17 mouse cellular contexts compared by ENCODE assay signal in genomic region chr9:96638508-96638907, GRCm38 (mm10). TPM values are rescaled to one million over a fixed set of nuclear protein-coding genes. Genes with fewer than 3 reads are reported as not detected.
DNase-seq lines count a peak whose midpoint lies in the region; ATAC-seq and TF ChIP-seq lines count a peak whose summit lies in the region.
"Had no signal": no experiment of that assay in that cellular context is flagged by ENCODE, and none has a peak within 500 bp of the region (broad histone marks: within the 10 kb centered on the region; RNA-seq: fewer than 3 reads in every experiment).

No protein-coding gene starts in this region.

- no peak overlapping the region for H3K4me2 ChIP-seq in liver, postnatal 0 days (ENCODE audit: low read depth, low read length)
- no peak overlapping the region for H3K4me2 ChIP-seq in liver, embryonic 11.5 days
- H3K4me2 ChIP-seq in intestine, postnatal 0 days (replicated peaks; ENCODE audit: low read depth), result no peak overlapping the region
- H3K4me2 ChIP-seq: embryonic facial prominence, embryonic 13.5 days; heart, embryonic 15.5 days; limb, embryonic 15.5 days; neural tube, embryonic 13.5 days had no signal

- no peak for TF ChIP-seq CTCF in liver, postnatal 0 days (IDR thresholded peaks at IDR 0.05; ENCODE audit: low read depth)
- TF ChIP-seq CTCF in intestine, postnatal 0 days (IDR thresholded peaks at IDR 0.05; ENCODE audit: low read depth), result no peak

- TF ChIP-seq EP300 in liver, postnatal 0 days (IDR thresholded peaks at IDR 0.05; ENCODE audit: low read depth), result no peak

- no peaks in the 10 kb centered on the region for H3K36me3 ChIP-seq in liver, postnatal 0 days (replicated peaks; ENCODE audit: insufficient read depth, low read length)
- no peaks in the 10 kb centered on the region for H3K36me3 ChIP-seq in liver, embryonic 11.5 days (ENCODE audit: control insufficient read depth, insufficient read depth, low read length)
- no peaks in the 10 kb centered on the region for H3K36me3 ChIP-seq in intestine, postnatal 0 days (ENCODE audit: control insufficient read depth, insufficient read depth)
- H3K36me3 ChIP-seq: embryonic facial prominence, embryonic 13.5 days; G1E; heart, embryonic 15.5 days; limb, embryonic 15.5 days; midbrain, embryonic 10.5 days; neural tube, embryonic 13.5 days had no signal

- H3K4me1 ChIP-seq in liver, postnatal 0 days (ENCODE audit: insufficient read depth), result peaks cover 10% of the 10 kb centered on the region; the same call in 1 of the 2 replicates
- peaks cover 6% of the 10 kb centered on the region; the same call in 1 of the 2 replicates for H3K4me1 ChIP-seq in liver, embryonic 11.5 days (replicated peaks; ENCODE audit: control insufficient read depth, insufficient read depth, low read length)
- 0 out of 2 replicates have a peak, but pooled peaks cover 6% of the 10 kb centered on the region for H3K4me1 ChIP-seq in intestine, postnatal 0 days (replicated peaks; ENCODE audit: control insufficient read depth, insufficient read depth, low read length)
- H3K4me1 ChIP-seq: embryonic facial prominence, embryonic 13.5 days; heart, embryonic 15.5 days; limb, embryonic 15.5 days; neural tube, embryonic 13.5 days had no signal

- H3K27me3 ChIP-seq in liver, postnatal 0 days (ENCODE audit: insufficient read depth, low read length), result no peaks in the 10 kb centered on the region
- no peaks in the 10 kb centered on the region; the same call in 1 of the 2 replicates for H3K27me3 ChIP-seq in liver, embryonic 11.5 days (replicated peaks; ENCODE audit: control insufficient read depth, insufficient read depth, low read length)
- H3K27me3 ChIP-seq in intestine, postnatal 0 days (replicated peaks; ENCODE audit: control insufficient read depth, insufficient read depth, low read length), result no peaks in the 10 kb centered on the region
- H3K27me3 ChIP-seq: embryonic facial prominence, embryonic 13.5 days; heart, embryonic 15.5 days; limb, embryonic 15.5 days; neural tube, embryonic 13.5 days had no signal

- 61% methylated on average over 7 of the region's 7 CpGs for WGBS in liver, postnatal 0 days (ENCODE audit: insufficient replicate concordance)
- WGBS in liver, embryonic 11.5 days, result 61% methylated on average over 7 of the region's 7 CpGs
- 28% methylated on average over 7 of the region's 7 CpGs for WGBS in intestine, postnatal 0 days

- H3K9ac ChIP-seq in liver, postnatal 0 days (replicated peaks), result no peak overlapping the region
- no peak overlapping the region for H3K9ac ChIP-seq in liver, embryonic 11.5 days (ENCODE audit: low read depth, low read length)
- H3K9ac ChIP-seq in intestine, postnatal 0 days (ENCODE audit: low read depth, low read length), result no peak overlapping the region
- H3K9ac ChIP-seq: embryonic facial prominence, embryonic 13.5 days; heart, embryonic 15.5 days; limb, embryonic 15.5 days; neural tube, embryonic 13.5 days had no signal

- ATAC-seq in liver, postnatal 0 days, result 0 out of 2 replicates have a peak, but pooled peaks have one; percentile 35
- no peak for ATAC-seq in liver, embryonic 11.5 days (replicated peaks; ENCODE audit: low FRiP score)
- ATAC-seq in intestine, postnatal 0 days, result peak; percentile 83
- ATAC-seq: CD4-positive, CD25-positive, alpha-beta regulatory T cell, adult 4 months had no signal

- no peak overlapping the region for H3K4me3 ChIP-seq in liver, postnatal 0 days (ENCODE audit: low read depth, low read length)
- no peak overlapping the region for H3K4me3 ChIP-seq in liver, embryonic 11.5 days (ENCODE audit: low read depth, low read length)
- no peak overlapping the region for H3K4me3 ChIP-seq in intestine, postnatal 0 days (ENCODE audit: low read depth, low read length)
- H3K4me3 ChIP-seq: embryonic facial prominence, embryonic 13.5 days; heart, adult 2 months; heart, embryonic 15.5 days; limb, embryonic 15.5 days; midbrain, embryonic 10.5 days; neural tube, embryonic 13.5 days had no signal

- no peaks in the 10 kb centered on the region for H3K9me3 ChIP-seq in liver, postnatal 0 days (ENCODE audit: low read length)
- H3K9me3 ChIP-seq in liver, embryonic 11.5 days (ENCODE audit: control insufficient read depth, low read length), result no peaks in the 10 kb centered on the region
- H3K9me3 ChIP-seq in intestine, postnatal 0 days (ENCODE audit: control insufficient read depth), result no peaks in the 10 kb centered on the region
- H3K9me3 ChIP-seq: embryonic facial prominence, embryonic 13.5 days; G1E; heart, embryonic 15.5 days; limb, embryonic 15.5 days; neural tube, embryonic 13.5 days had no signal

- H3K27ac ChIP-seq in liver, postnatal 0 days (ENCODE audit: low read depth), result no peak overlapping the region
- H3K27ac ChIP-seq in liver, embryonic 11.5 days (ENCODE audit: low read depth, low read length), result no peak overlapping the region
- H3K27ac ChIP-seq in intestine, postnatal 0 days (ENCODE audit: low read depth, low read length), result no peak overlapping the region
- H3K27ac ChIP-seq: embryonic facial prominence, embryonic 13.5 days; heart, adult 2 months; heart, embryonic 15.5 days; limb, embryonic 15.5 days; midbrain, embryonic 10.5 days; neural tube, embryonic 13.5 days had no signal

- DNase-seq in adrenal gland, adult 2 months, result peak; percentile 22
- no peak for DNase-seq in adrenal gland, postnatal 4 days (ENCODE audit: low spot score in 2 of 2)
- DNase-seq in liver, postnatal 0 days, result no peak
- no peak for DNase-seq in liver, embryonic 11.5 days (ENCODE audit: low spot score)
- peak; percentile 13 for DNase-seq in lung, postnatal 25 days (ENCODE audit: low spot score)
- DNase-seq in urinary bladder, postnatal 10 days (ENCODE audit: low spot score), result no peak
- no peak for DNase-seq in thymus, adult 18-20 months
- DNase-seq: cerebellum, adult 9-10 months; heart, adult 2 months had no signal

RNA-seq across cellular contexts. Expression of gene Rasa2, which starts 7.1 kb away (rescaled TPM):
- total RNA-seq in adrenal gland, adult 2 months (2021), result 10 to 100 TPM; 11.2 to 12.5 TPM
- 0.62 and 0.63 TPM in 2 replicates for polyA plus RNA-seq in adrenal gland, adult 2 months (2012; rRNA removed)
- 10 to 100 TPM; 17.5 to 21.2 TPM for total RNA-seq in adrenal gland, postnatal 4 days (2021)
- 2.5 and 2.7 TPM in 2 replicates for polyA plus RNA-seq in liver, postnatal 0 days (2015; fragmentation: Nextera tagmentation; extraction: Ambion mirVana)
- polyA plus RNA-seq in liver, embryonic 11.5 days (2014; fragmentation: Nextera tagmentation; extraction: Ambion mirVana), result 9.5 and 9.7 TPM in 2 replicates
- polyA plus RNA-seq in intestine, postnatal 0 days (2015; fragmentation: Nextera tagmentation; extraction: Ambion mirVana), result 16.2 and 18.2 TPM in 2 replicates

Comparison
In these comparisons a context has a peak if more than half of its experiments do, and no peak if none do; other contexts are left out.
1. DNase-seq: peak in adrenal gland, adult 2 months (single experiment) and lung, postnatal 25 days (single experiment); none in adrenal gland, postnatal 4 days (0 of 2), liver, postnatal 0 days (single experiment), liver, embryonic 11.5 days (single experiment), urinary bladder, postnatal 10 days (single experiment) and thymus, adult 18-20 months (0 of 2).